Mouse (Mus musculus) C2C12 (cell line): ENCODE measurements around the gene Il17rb.

Experiments used
- MYOD1 ChIP-seq: IDR thresholded peaks from one replicate; pipeline ENCODE4 v1.6.1; 2011; ENCODE audit warnings: low read depth; ENCODE audit not compliant: control insufficient read depth, insufficient read length
- USF1 ChIP-seq: IDR thresholded peaks from one replicate; pipeline ENCODE4 v1.6.1; 2011; ENCODE audit warnings: low read depth, mild to moderate bottlenecking, control low read depth, moderate library complexity

GRCm38 (mm10) chr14:30056031-30056766, 47.5 kb upstream of the Il17rb start:
- TF ChIP-seq USF1, result no peak
- no peak for TF ChIP-seq MYOD1
